Mouse (Mus musculus): ENCODE measurements at regions not wholly inside any gene's neighbourhood (a gene's known extent, or its start where the extent isn't known, plus 50 kb on each side); places are given as distances from the start of the nearest gene placed in this dataset.

GRCm38 (mm10) chr7:72737792-72738191, 431.4 kb upstream of the Mctp2 start:
- no peak for DNase-seq (ENCODE audit: low read depth, low spot score)

- DNase-seq (ENCODE audit: low read depth, low spot score): no peak
These were observed 432.0 kb upstream of the Mctp2 start for GRCm38 (mm10) chr7:72738324-72738944.

- DNase-seq (ENCODE audit: low read depth, low spot score): no peak
These were observed 436.0 kb upstream of the Mctp2 start for GRCm38 (mm10) chr7:72742376-72742775.

GRCm38 (mm10) chr7:72751501-72751917, 445.1 kb upstream of the Mctp2 start:
- DNase-seq (ENCODE audit: low read depth, low spot score): no peak

- DNase-seq (ENCODE audit: low read depth, low spot score): no peak
These were observed 446.7 kb upstream of the Mctp2 start for GRCm38 (mm10) chr7:72753053-72753559.

- no peak for DNase-seq (ENCODE audit: low read depth, low spot score)
These were observed 456.3 kb upstream of the Mctp2 start for GRCm38 (mm10) chr7:72762711-72763110.

- DNase-seq (ENCODE audit: low read depth, low spot score): no peak
These were observed 462.3 kb upstream of the Mctp2 start for GRCm38 (mm10) chr7:72768705-72769104.

- no peak for DNase-seq (ENCODE audit: low read depth, low spot score)
These were observed 467.8 kb upstream of the Mctp2 start for GRCm38 (mm10) chr7:72774031-72774770.

- DNase-seq (ENCODE audit: low read depth, low spot score): no peak
These were observed 468.3 kb upstream of the Mctp2 start for GRCm38 (mm10) chr7:72774771-72775119.

GRCm38 (mm10) chr7:72787306-72787705, 480.9 kb upstream of the Mctp2 start:
- DNase-seq (ENCODE audit: low read depth, low spot score): no peak

- DNase-seq (ENCODE audit: low read depth, low spot score): no peak
These were observed 481.9 kb upstream of the Mctp2 start for GRCm38 (mm10) chr7:72788261-72788660.

- DNase-seq (ENCODE audit: low read depth, low spot score): no peak
These were observed 515.7 kb upstream of the Mctp2 start for GRCm38 (mm10) chr7:72822142-72822541.

GRCm38 (mm10) chr7:72826597-72826996, 520.2 kb upstream of the Mctp2 start:
- no peak for DNase-seq (ENCODE audit: low read depth, low spot score)

GRCm38 (mm10) chr7:72835423-72835822, 529.0 kb upstream of the Mctp2 start:
- DNase-seq (ENCODE audit: low read depth, low spot score): no peak

- DNase-seq (ENCODE audit: low read depth, low spot score): no peak
These were observed 529.6 kb upstream of the Mctp2 start for GRCm38 (mm10) chr7:72836026-72836425.

- DNase-seq (ENCODE audit: low read depth, low spot score): no peak
These were observed 530.1 kb upstream of the Mctp2 start for GRCm38 (mm10) chr7:72836457-72836985.

- no peak for DNase-seq (ENCODE audit: low read depth, low spot score)
These were observed 531.7 kb upstream of the Mctp2 start for GRCm38 (mm10) chr7:72837992-72838655.

- no peak for DNase-seq (ENCODE audit: low read depth, low spot score)
These were observed 524.0 kb upstream of the Rgma start for GRCm38 (mm10) chr7:72851346-72851745.

- no peak for DNase-seq (ENCODE audit: low read depth, low spot score)
These were observed 520.8 kb upstream of the Rgma start for GRCm38 (mm10) chr7:72854501-72855002.

GRCm38 (mm10) chr7:72866966-72867754, 508.1 kb upstream of the Rgma start:
- DNase-seq (ENCODE audit: low read depth, low spot score): no peak

- no peak for DNase-seq (ENCODE audit: low read depth, low spot score)
These were observed 506.2 kb upstream of the Rgma start for GRCm38 (mm10) chr7:72869068-72869467.

All from brain, embryonic 18.5 days (tissue).